Mouse (Mus musculus) CD4-positive, CD25-positive, alpha-beta regulatory T cell, adult 2 months (primary cell): ENCODE data around the gene Reck.

Experiments used
- DNase-seq: peaks from one replicate; pipeline ENCODE4 v3.0.0-alpha.2; 2012; ENCODE audit warnings: low read depth, low spot score

Gene Reck

DNA sequence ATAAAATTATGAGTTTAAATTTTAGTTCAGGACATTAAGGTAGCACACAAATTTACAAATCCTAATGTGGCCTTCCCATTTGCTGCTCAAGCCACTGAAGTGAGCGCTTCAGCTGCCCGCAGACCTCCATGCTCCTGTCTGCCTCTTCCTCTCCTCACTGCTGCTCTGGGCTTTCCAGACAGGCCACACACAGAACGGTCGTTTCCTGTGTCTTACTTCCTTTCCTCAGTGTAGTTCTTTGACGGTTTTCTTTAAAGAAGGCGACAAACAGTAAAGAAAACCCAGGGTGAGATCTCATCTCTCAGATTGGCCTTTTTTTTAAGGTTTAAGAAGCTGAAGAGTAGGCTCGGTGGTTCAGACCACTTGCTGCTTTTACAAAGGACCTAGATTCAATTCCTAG is 28.4 kb downstream of the Reck start:
- DNase-seq: peak; percentile 65

- DNase-seq: peak; percentile 84
Observed at GRCm38 (mm10) chr4:43906443-43906842, 31.1 kb downstream of the Reck start.

DNA sequence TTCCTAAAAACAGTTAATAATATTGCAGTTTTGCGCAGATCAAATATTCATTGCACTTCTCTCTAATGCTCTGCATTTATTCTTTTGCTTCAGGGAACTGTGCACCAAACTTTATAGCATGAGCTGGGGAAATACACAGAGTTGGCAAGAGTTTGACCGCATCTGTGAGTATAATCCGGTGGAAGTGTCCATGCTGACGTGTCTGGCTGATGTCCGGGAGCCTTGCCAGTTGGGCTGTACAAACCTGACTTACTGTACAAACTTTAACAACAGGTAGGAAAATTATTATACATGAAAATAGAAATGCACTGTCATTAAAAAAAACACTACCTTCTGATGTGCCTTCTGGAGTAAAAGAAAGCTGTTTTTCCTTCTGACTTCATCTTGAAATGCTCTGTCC is 42.9 kb downstream of the Reck start:
- DNase-seq: no peak

- peak; percentile 24 for DNase-seq
Observed at GRCm38 (mm10) chr4:43920602-43921001, 45.3 kb downstream of the Reck start.

- DNase-seq: no peak
Observed at GRCm38 (mm10) chr4:43925125-43925524, 49.8 kb downstream of the Reck start.

DNA sequence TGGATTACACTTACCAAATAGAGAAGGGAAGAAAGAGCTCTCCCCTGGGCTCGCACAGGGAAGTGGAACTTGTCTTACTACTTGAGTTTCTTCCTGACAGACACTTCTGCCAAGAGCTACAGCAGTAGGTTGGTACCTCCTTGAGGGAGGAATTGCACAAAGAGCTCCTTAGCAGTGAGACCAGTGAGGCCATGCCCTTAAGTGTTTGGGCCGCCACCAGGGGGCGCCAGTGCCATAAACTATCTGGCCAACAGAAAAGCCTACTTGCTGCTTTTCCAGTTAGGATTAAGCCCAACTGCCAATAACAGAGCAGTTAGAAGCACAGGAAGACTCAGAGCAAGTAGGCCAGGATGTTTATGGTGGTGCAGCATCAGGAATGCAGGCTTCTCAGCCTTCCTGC is 50.4 kb downstream of the Reck start:
- peak; percentile 90 for DNase-seq

DNA sequence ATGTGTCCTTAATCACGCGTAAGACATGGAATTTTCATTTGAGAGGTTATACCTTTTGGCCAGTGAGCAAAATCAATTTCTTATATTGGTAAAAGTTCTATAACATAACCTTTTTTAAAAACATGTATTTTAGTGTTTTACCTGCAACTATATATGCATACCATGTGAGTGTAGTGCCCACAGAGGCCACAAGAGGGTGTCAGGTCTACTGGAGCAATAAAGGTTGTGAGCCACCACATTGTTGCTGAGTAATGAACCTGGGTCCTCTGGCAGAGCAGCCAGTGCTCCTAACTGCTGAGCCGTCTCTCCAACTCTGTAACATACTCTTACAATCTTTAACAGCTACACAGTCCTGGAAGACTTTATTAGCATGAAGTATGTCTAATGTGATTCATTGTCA is 52.5 kb downstream of the Reck start:
- DNase-seq: peak; percentile 74

- DNase-seq: no peak
Observed at GRCm38 (mm10) chr4:43931877-43932276, 56.5 kb downstream of the Reck start.

DNA sequence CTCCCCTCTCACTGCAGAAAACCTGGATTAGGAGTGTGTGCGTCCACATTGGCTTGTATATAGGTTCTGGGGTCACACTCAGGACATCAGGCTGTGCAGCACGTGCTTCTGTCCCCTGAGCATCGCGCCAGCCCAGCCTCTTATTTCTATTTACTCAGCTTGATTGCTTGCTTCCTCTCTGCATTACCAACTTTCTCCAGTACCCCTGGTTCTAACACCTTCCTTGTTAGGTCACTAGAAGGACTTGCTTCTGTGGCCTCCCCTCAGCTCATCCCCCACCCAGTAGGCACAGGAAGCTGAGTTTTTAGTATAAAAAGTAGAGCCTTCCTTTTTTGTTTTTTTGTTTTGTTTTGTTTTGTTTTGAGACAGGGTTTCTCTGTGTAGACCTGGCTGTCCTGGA is 60.9 kb downstream of the Reck start:
- peak; percentile 34 for DNase-seq

DNA sequence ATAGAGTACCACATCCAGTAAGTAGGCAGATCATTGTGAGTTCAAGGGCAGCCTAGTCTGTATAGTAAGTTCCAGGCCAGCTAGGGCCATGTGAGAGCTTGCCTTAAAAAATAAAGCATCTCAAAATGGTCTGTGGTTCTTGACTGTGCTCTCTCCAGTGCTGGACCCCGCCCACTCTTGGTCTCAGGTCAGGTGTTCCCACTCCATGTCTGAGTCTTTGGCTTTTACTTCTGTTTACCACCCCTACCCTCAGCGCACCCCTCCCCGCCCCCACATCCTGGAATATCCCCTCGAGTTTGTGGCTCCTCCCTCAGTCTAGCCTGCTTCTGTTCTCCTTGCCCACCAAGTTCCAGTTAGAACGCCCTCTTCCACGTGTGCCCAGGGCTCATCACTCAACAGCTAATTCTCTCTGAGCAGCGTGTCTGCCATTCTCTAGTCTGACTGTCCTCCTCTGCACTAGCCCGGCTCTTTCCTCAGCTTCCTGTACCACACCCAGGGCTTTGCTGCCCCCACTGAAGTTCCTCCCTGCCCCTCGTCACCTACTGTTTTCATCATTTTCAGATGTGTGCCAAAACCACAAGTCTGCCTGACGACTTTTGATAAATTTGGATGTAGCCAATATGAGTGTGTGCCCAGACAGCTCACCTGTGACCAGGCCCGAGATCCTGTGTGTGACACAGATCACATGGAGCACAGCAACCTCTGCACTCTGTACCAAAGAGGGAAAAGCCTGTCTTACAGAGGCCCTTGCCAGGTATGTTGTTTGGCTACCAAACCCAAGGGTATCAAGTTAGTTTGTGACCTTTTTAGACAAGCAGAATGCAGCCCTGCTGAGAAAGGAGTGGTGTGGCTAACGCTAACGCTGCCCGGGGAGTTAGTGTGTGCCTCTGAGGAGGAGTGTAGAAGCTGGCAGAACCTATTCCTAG is 61.7 kb downstream of the Reck start:
- peak; percentile 75 for DNase-seq

DNA sequence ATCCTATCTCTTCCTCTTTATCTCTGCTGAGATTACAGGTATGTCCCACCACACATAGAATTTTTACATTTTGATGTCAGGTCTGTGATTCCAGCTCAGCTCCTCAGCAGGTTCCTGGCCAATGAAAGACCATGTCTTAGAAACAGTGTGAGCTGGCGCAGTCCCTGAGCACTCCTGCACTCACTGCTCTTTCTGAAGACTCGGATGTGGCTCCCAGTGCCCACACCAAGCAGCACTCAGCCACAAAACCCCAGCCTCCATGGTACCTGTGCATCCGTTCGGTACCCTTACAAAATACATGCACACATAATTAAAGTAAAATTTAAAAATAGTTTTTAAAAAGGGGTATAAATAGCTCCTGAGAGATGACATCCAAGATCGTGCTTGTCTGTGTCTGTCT is 66.0 kb downstream of the Reck start:
- DNase-seq: no peak

DNA sequence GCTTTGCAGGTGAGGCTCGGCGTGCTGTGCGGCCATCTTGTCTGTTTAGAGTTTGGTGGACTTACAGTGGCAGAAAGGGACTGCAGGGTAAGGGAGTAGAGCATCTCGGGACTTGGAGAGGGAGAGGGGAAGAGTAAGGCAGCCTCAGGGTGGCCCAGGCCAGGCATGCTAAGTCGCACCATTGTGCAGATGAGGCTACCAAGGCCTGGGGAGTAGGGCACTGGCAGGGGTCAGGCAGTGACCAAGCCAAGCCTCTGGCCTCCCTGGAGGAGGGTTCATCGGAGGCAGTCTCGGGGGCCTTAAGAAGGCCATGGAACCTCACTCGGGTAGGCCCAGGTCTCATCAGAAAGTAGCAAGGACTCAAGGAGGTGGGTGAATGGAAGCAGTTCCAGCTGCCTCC is 67.1 kb downstream of the Reck start:
- DNase-seq: no peak

GRCm38 (mm10) chr4:43947571-43947970 is 72.2 kb downstream of the Reck start:
- DNase-seq: no peak

GRCm38 (mm10) chr4:43957292-43957845 is 82.0 kb downstream of the Reck start, which contains the start of gene Glipr2:
Gene Glipr2, plus strand, starts transcription at chr4:43957401.
- peak; percentile 93 for DNase-seq

DNA sequence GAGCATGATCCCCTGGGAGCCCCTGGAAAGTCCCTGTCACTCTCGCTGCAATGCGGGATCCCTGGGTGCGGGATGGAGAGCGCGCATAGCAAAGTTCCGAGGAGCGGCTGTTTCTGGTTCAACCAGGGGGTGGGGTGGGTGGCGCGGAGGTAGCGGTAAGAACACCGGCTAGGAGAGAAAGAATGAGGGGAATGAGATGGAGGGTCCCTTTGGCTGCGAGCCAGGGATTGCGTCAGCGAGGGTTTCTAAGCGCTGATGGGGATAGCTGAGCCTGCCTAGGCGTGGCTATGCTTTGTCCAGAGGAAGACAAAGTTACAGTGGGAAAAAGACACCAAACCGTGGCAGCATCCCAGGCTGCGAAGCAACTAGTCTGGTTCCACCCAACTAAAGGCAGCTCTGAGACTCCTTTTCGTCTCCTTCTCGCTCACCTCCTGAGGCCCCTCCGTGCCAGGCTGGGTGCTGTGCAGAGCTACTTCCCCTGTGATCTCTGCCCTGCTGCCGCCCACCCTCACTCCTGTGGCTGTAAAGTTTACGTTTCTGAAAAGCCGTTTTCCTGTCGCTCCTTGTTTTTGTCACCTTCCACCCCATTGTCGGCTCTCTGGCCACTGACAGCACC is 82.6 kb downstream of the Reck start:
- peak; percentile 60 for DNase-seq

GRCm38 (mm10) chr4:43959523-43960179 is 84.3 kb downstream of the Reck start:
- peak; percentile 71 for DNase-seq

- peak; percentile 53 for DNase-seq
Observed at GRCm38 (mm10) chr4:43960207-43960606, 84.9 kb downstream of the Reck start.

- peak; percentile 53 for DNase-seq
Observed at GRCm38 (mm10) chr4:43964326-43964833, 89.0 kb downstream of the Reck start.

- DNase-seq: no peak
Observed at GRCm38 (mm10) chr4:43964951-43965684, 89.8 kb downstream of the Reck start.

DNA sequence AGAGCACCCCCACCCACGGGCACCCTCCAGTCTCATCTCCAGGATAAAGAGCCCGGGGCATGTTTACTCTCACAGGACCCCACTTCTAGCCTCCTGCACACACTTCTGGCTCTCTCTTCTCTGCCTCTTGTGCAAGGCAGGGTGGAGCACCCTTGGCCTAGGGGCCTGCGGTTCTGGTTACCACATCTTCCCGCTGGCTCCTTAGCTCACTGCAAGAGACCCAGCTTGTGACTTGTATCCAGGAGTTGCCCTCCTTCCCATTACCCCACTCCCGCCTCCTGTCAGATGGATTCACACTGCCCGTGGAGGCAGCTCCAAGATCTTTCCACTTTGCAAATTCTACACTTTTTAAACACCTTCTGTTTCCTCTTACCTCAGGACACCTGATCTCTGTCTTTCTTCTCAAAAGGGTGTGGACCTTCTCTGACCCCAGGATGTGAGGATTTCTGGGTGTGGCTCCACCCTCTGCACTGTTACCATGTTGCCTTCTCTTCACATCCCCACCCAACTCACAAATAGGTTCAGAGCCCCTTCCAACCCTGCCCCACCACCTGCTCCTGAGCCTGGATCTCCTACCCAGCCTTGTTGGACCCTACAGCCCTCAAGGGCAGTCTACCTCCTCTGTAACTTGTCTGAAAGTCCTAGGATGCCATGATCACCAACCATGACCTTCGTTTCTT is 90.7 kb downstream of the Reck start:
- no peak for DNase-seq

DNA sequence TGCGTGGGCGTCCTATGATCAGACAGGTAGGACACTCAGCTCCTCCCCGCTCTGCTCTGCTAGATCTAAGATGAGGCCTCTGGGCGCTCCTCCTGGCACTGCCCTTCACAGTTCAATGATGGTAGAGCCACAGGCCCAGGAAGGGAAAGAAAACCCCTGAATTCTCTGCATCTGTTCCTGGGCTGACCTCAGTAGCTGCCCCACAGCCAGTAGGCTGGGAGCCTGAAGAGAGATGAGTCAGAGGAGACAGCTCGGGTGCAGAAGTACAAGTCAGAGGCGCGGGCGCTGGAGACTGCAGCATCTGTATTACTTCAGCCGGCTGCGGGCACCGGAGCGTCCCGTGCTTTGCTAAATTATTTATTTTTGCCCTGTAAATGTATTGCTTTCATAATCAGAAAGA is 93.3 kb downstream of the Reck start:
- no peak for DNase-seq
